Mouse (Mus musculus): ENCODE data around the gene Satb2.
"Not testable (repeated sequence)": the region's sequence is repeated elsewhere in the genome, so short reads cannot be mapped to it uniquely, and the experiment has no call there.

Gene Satb2

DNA sequence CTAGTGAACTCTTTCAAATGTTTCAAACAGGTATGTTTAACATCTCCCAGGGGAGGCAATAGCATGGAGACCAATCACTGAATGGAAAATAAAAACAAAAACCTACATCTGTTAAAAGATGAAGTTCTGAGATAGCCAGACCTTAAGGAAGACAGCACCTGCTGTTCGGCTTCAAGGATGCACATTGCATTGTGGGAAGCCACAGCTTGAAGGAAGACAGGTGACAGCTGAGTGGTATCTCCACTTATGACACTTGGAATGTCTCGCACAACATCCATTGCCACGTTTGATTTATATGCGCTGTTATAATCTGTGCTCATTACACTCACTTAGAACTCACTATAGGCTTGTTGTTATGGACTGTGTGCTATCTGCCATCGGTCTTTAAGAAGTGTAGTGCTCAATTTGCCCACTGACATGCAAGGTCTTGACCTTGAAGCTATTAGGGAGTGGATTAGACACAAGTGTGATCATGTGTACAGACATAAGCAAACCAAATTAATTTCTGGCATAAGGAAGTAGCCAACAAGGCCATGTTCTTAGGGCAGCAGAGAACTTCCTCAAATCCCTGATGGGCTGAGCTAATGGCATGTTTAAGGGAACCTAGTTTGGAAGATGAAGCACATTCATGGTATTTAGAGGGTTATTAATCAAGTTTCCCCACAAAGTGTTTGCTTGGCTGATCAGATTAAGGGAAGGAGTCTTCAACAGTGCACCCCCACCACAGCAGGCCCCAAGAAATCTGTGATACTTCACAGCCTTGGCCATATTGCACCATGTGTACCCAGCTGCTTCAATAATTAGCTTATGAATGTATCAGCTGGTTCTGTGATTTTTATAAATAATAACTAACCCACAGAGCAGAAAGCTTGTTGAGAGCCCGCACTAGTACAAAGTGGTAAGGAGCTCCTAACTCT, 144.2 kb downstream of the Satb2 start:
- DNase-seq (ENCODE audit: low spot score in 2 of 2) = no peak

DNA sequence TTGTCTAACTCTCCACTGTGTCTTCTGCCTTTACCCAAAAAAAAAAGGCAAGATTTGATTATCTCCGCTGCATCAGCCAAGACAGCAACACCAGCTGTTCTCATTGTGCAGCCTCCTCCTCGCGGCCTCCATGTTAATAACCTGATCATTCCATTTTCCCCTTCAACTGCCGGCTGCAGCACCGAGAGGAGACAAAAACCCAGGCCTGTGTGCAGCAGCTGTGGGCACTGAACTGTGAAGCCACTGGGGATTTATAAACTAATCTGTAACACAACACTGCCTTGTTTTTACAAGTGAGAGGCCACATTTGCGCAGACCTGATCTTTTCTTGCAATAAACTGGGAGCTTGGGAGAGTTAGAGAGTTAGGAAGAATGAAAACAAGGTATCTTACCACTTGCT, 145.1 kb downstream of the Satb2 start:
- DNase-seq (ENCODE audit: low spot score in 2 of 2) = no peak

GRCm38 (mm10) chr1:56832738-56833137, 145.7 kb downstream of the Satb2 start:
- DNase-seq (ENCODE audit: low spot score in 2 of 2) = no peak

DNA sequence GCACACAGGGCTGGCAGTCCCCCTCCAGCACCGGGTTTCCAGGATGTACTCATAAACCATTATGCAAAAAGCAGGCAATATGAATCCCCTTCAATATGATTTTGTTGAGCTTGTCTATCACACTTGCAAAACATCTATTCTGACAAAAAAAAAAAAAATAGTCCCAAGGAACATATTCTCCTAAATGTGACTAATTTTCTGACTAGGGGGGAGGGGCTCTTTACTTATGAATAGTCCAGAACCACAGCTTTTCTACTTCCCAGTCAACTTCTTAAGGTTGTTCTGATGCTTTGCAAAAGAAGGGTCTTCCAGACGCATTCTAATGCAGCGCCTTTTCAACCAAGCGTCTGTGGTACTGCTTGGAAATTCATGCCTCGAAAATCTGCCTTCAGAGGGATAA, 155.7 kb downstream of the Satb2 start:
- DNase-seq (ENCODE audit: low spot score in 2 of 2) = no peak

DNA sequence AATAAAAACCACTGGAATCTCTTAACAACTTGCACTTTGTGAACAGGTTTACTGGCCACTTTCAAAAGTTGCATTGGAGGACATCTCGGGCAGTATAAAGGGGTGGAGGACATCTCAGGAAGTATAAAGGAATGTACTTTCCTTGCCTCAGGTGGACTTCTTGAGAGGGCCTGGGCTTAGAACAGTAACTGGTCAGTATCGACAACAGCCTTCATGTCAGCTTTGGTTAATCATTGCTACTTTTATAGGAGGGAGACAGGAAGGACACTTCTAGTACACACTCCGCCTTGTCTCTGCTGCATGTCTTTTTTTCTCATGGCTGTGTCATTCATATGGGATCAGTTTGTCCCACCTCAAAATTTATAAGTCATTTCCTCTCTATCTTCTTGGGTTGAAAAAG, 156.4 kb downstream of the Satb2 start:
- DNase-seq (ENCODE audit: low spot score in 2 of 2) = no peak

DNA sequence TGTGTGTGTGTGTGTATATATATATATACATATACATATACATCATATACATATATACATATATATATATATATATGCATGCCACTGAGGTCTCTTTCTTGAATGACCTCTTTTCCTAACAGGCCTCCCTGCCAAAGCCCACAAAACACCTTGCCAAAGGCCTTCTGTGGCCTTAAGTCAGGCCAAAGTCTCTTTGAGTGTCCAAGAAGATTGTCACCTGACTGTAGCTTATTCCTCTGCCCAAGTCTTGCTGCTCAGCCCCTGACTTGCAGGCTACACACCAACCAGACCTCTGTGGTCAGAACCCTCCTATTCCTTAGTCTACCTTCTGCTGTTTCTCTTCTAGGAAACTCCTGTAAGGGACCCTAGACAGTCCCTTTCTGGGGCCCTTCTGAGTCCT, 164.9 kb downstream of the Satb2 start:
- DNase-seq (ENCODE audit: low spot score in 2 of 2) = no peak

DNA sequence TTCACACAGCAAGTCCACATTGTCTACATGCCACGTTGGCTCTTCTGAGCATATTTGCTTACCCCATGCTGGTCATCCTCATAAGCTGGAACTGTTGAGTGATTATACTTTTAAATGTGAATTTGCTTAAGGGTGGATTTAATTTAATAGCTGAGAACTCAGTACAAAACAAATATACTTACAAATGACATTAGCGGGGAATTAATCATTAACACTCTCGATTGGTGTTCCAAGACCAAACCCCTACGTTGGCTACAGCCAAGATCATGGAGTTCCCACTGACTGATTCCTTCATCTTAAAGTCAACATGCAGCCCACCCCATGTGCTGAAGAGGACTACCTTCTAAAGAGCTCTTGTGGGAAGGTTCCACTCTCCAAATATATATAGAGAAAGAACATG, 165.5 kb downstream of the Satb2 start:
- DNase-seq (ENCODE audit: low spot score in 2 of 2) = no peak

DNA sequence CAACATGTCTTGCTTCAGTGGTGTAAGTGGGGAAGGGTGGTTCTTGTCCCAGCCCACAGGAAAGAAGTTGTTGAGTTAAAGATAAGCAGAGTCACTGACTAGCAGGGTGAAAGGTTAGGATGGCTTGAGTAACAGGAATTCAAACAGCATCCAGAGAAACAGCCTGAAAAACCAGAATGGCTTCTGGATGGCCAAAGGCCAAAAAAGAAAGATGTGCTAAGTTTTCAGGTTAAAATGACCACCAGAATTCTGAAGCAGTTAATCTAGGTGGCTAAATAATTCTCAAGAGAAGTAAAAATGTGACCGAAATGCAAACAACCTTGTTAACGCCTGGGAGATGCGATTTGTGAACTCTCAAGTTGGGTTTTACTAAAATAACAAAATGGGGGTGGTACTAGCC, 167.0 kb downstream of the Satb2 start:
- DNase-seq (ENCODE audit: low spot score in 2 of 2) = no peak

DNA sequence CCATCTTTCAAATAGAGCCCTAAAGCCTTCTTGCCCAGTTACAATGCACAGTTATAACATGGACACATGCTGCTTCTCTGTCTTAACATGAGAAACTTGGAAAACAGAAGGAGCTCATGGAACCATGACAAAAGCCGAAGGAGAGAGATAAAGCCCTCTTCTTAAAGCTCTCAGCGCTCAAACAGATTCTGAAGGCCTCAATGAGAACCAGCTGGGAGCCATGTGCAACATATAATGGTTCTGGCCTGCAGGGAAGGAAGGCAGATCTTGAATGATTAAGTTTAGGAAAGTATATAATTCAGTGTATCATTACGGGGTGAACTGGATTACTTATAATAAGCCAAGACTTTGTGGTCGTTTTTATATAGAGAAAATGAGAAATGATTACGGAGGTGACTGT, 172.4 kb downstream of the Satb2 start:
- no peak for DNase-seq (ENCODE audit: low spot score in 2 of 2)

GRCm38 (mm10) chr1:56800611-56801010, 177.8 kb downstream of the Satb2 start:
- no peak for DNase-seq (ENCODE audit: low spot score in 2 of 2)

DNA sequence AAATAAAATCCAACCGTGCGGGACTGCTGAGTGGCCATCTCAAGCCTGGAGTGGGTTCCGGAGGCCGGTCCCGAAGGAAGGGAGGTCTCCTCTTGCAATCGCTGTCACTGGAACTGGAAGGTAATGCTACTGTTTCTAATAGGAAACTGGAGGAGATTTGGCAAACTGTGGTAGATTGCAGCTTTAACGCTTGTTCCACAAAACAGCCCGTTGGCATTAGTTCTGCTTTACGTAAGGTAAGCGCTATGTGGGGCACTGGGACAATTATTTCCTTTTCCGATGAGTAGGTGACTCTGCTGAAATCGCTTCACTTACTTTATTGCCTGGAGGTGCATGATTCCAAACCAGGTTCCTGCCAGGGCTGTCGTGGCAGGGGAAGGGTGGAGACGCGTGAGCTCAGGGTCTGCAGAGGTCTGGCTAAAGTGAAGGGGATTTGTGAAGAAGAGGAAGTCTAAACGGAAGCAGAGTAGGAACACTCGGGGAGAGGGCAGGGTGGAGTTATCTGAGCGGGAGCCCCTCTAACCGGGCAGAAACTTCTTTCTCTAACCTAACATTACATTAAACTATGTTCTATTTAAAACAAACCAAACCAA, 183.3 kb downstream of the Satb2 start:
- no peak for DNase-seq (ENCODE audit: low spot score in 2 of 2)

- DNase-seq (ENCODE audit: low spot score in 2 of 2) = no peak
Observed at GRCm38 (mm10) chr1:56789641-56790040, 188.8 kb downstream of the Satb2 start.

GRCm38 (mm10) chr1:56782139-56782538, 196.3 kb downstream of the Satb2 start:
- not testable (repeated sequence) for DNase-seq (ENCODE audit: low spot score in 2 of 2)

GRCm38 (mm10) chr1:56764205-56764604, 214.2 kb downstream of the Satb2 start:
- no peak for DNase-seq (ENCODE audit: low spot score in 2 of 2)

DNA sequence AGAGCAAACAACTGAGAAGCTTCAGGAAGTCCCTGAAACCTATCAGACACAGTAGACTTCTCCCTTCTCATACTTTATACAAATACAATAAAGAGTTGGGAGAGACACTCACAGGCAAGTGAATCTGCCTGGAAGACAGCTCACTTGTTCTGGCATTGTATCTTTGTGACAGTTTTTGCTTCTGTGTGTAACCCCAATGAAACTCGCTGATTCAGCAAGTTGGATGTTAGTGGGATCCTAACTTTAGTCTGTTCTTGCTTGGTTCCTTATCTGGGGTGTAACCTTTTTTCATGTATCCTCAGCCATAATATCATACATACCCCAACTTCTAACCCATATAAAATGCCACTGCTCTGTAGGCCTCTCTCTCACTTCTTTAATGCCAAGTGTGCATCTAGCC, 216.9 kb downstream of the Satb2 start:
- DNase-seq (ENCODE audit: low spot score in 2 of 2) = no peak

GRCm38 (mm10) chr1:56753283-56753682, 225.2 kb downstream of the Satb2 start:
- DNase-seq (ENCODE audit: low spot score in 2 of 2) = no peak

DNA sequence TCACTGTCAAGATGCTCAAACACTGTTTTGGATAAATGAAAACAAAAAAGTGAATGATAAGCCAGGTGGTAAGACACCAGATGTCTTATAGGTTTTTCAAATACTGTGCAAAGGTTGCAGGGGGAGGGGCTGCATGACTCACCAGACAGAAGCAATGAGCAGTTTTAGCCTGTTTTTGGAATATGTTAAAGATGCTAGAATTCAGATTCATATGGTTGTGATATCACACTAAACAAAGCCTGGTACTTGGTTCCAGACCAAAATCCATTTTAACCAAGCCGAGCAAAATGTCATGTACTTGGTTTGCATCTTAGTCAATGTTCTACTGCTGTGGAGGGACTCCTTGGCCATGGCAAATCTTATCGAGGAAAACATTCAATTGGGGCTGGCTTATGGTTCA, 227.8 kb downstream of the Satb2 start:
- no peak for DNase-seq (ENCODE audit: low spot score in 2 of 2)

DNA sequence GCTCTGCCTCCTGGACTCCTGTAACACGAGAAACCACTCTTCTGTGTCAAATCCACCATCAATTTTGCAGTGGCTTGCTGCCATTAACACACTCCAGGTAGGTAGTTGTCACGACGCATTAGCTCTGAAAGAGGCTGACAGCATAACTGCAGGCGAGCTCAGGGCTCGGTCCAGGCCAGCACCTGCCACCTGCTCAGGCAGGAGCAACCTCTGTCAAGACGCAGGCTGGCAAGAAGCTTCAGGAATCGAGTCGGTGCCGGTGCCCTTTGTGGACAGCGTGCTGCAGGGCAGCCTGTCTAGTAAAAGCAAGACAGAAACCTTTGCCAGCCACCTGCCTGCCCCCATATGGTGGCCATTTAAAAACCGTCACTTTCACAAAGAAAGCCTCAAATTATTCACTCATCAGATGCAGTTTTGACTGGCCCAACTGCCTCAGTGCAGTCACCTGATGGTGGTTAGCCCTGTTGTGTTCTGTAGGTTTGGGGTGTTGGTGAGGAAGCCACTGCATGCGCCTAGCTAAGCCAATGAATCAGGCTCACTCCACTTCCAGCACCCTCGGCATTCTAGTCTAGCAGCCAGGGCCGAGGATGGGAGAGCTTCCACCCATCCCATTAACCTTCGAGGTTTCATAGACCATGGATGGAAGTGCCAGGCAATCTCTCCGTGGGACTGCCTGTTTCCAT, 228.7 kb downstream of the Satb2 start:
- no peak for DNase-seq (ENCODE audit: low spot score in 2 of 2)

- DNase-seq (ENCODE audit: low spot score in 2 of 2) = no peak
Observed at GRCm38 (mm10) chr1:56748876-56749493, 229.5 kb downstream of the Satb2 start.

Data from thymus, postnatal 10 days (tissue).